Mouse (Mus musculus): Measurements from ENCODE around the gene Gm49510. TPM values are rescaled to one million over a fixed set of nuclear protein-coding genes. Genes with fewer than 3 reads are reported as not detected.

Gm49510 gene
- total and polyA plus RNA-seq, 3 experiments = 0.17 to 0.27 TPM; not detected in 1

DNA sequence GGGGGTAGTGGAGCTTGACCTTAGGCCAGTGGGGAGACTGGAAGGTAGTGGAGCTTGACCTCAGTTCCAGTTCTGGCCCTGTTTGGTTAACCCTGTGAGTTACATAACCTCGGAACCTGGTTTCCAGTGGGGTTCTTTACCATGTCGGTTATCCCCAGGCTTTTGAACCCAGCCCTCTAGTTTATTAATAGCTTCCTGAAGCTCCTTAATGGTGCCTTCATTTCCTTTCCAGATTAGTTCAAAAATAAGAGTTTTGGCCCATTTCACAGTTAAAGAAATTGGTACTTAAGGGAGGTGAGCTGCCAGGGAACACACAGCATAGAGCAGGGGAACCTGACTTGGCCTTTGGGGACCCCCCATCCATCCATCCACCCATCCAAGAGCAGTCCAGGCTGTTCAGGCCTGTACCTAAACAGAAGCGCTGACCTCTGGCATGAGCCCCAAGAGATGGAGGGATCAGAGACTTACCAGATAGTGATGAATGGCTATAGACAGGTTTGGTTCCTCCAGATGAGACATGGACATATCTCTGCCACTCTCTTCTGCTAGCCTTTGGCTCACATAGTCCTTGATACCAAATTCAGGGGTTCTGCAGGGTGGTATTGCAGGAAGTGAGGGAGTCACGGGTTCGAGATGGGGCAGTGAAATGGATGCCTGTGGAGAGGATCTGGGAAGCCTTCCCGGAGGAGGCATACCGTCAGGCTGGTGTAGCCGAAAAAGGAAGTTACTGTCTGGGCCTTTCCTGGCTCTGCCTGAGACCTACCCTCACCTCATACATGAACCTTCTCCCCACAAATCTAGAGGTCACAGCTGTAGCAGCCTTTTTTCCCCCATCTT, 15.6 kb downstream of the Gm49510 start:
- Histone ChIP-seq H3K36me3 (ENCODE audit: control insufficient read depth in 1 of 2, insufficient read depth in 2 of 2, low read length in 2 of 2) (peaks cover 0 to 9% of the 10 kb centered on the region in 2 experiments; a peak in 2 of 4 replicates), H3K9me3 (replicated peaks; ENCODE audit: insufficient read depth, low read length) (no peaks in the 10 kb centered on the region), H3K9ac (ENCODE audit: control insufficient read depth, low read depth, low read length, poor library complexity, severe bottlenecking) (peak overlapping the region; percentile 73), H3K4me1 (ENCODE audit: control insufficient read depth in 1 of 2, insufficient read depth in 2 of 2, low read length in 2 of 2) (peaks cover 4 to 28% of the 10 kb centered on the region in 2 experiments), H3K27me3 (ENCODE audit: control insufficient read depth in 1 of 2, insufficient read depth in 2 of 2, low read length in 2 of 2) (no peaks in the 10 kb centered on the region), H3K27ac (ENCODE audit: control insufficient read depth, low read depth, low read length) (no peak overlapping the region), H3K79me2 (ENCODE audit: control insufficient read depth, insufficient read depth, low read length, poor library complexity) (peaks cover 21% of the 10 kb centered on the region), H3K4me3 (ENCODE audit: control insufficient read depth in 1 of 2, insufficient read depth in 1 of 2, low read depth in 2 of 2, low read length in 2 of 2) (peak overlapping the region; percentile 63 to 74)
- DNase-seq (ENCODE audit: low read depth, low spot score) = no peak
- TF ChIP-seq NELFE (IDR thresholded peaks at IDR 0.05; ENCODE audit: low read depth, low read length) (0 out of 2 replicates have a peak, but pooled peaks have one; percentile 21), NRF1 (IDR thresholded peaks at IDR 0.05; ENCODE audit: insufficient read depth, low read depth, low read length, poor library complexity, severe bottlenecking) (no peak), ZC3H11A (IDR thresholded peaks at IDR 0.05; ENCODE audit: low read depth, low read length) (no peak)

DNA sequence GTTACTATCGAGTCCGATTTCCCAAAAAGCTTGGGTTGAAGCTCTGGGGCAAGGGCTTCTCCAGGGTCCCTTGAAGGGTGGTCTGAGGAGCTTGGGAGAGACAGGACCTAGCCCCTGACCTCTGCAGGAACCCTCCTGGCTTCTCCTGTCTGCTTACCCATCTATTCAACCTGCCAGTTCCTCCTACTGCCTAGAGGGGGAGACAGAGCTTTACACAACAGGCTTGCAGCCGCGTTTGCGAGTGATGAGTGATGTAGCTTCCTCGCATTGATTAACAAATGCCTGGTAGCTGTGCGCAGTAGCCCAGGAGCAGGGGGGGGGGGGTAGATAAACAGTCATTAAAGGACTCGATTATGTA, 16.2 kb downstream of the Gm49510 start:
- DNase-seq (ENCODE audit: low read depth, low spot score) = peak; percentile 88
- H3K4me3 ChIP-seq (ENCODE audit: control insufficient read depth in 1 of 2, insufficient read depth in 1 of 2, low read depth in 2 of 2, low read length in 2 of 2) = peak overlapping the region; percentile 14 to 21; a peak in 3 of 4 replicates

DNA sequence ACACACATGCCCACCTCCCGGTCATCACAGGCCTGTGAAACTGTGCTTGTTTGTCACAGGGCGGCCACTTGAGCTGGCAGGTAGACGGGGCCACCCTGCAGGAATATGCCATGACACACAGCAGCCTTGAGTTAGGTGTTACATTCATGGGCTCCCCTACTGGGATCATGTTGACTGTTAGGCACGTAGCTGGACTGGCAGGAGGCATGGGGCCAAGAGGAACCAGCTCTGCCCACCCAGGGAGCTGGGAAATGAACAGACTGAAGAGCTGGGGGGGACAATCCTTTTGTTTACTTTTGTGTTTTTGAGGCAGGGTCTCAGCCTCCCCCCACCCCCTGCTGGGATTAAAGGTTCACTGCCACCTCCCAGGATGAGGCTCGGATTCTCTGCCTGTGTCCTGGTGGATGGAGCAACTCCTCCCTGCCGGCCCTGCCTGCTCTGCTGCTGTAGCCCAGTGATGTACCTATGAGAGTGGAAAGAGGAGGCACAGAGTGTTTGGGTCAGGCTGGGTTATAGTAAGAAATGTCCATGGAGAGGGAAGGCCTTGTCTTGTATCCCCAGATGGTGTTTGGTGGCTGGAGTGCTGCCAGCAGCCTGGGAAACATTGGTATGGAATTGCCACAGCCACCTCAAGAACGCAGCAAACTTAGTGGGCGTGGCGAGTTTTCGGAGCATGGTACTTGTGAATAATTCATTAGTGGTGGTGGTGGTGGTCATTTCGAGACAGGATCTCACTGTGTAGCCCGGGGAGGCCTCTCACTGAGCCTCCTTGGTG, 16.8 kb downstream of the Gm49510 start:
- no peak for DNase-seq (ENCODE audit: low read depth, low spot score)
- H3K9ac ChIP-seq (ENCODE audit: control insufficient read depth, low read depth, low read length, poor library complexity, severe bottlenecking) = peak overlapping the region; percentile 22; the same call in 1 of the 2 replicates
- H3K79me2 ChIP-seq (ENCODE audit: control insufficient read depth, insufficient read depth, low read length, poor library complexity) = peaks cover 21% of the 10 kb centered on the region
- no peaks in the 10 kb centered on the region for H3K9me3 ChIP-seq (replicated peaks; ENCODE audit: insufficient read depth, low read length)
- H3K4me3 ChIP-seq (ENCODE audit: control insufficient read depth in 1 of 2, insufficient read depth in 1 of 2, low read depth in 2 of 2, low read length in 2 of 2) = peak overlapping the region; percentile 14 to 19; a peak in 3 of 4 replicates
- H3K27ac ChIP-seq (ENCODE audit: control insufficient read depth, low read depth, low read length) = no peak overlapping the region
- H3K4me1 ChIP-seq (ENCODE audit: control insufficient read depth in 1 of 2, insufficient read depth in 2 of 2, low read length in 2 of 2) = peaks cover 4 to 36% of the 10 kb centered on the region in 2 experiments
- no peaks in the 10 kb centered on the region for H3K27me3 ChIP-seq (ENCODE audit: control insufficient read depth in 1 of 2, insufficient read depth in 2 of 2, low read length in 2 of 2)
- TF ChIP-seq TAL1 (IDR thresholded peaks at IDR 0.05; ENCODE audit: low read length) = no peak
- TF ChIP-seq USF1 (IDR thresholded peaks at IDR 0.05; ENCODE audit: low read depth, low read length) = no peak
- TF ChIP-seq POLR2A (IDR thresholded peaks at IDR 0.05; ENCODE audit: control insufficient read depth in 1 of 2, insufficient read depth in 1 of 2, low read depth in 1 of 2, low read length in 2 of 2, poor library complexity in 1 of 2) = no peak
- TF ChIP-seq KAT2A (conservative IDR thresholded peaks at IDR 0.05; ENCODE audit: low read depth, low read length) = no peak
- no peak for TF ChIP-seq ZMIZ1 (IDR thresholded peaks at IDR 0.05; ENCODE audit: low read depth, low read length)
- no peak for TF ChIP-seq MAX (IDR thresholded peaks at IDR 0.05; ENCODE audit: low read length)
- TF ChIP-seq MAZ (IDR thresholded peaks at IDR 0.05; ENCODE audit: low read depth, low read length) = no peak
- peaks cover 0 to 15% of the 10 kb centered on the region in 2 experiments; a peak in 2 of 4 replicates for H3K36me3 ChIP-seq (ENCODE audit: control insufficient read depth in 1 of 2, insufficient read depth in 2 of 2, low read length in 2 of 2)

More for the DNA sequence above, 16.2 kb downstream of the Gm49510 start:
- H3K9ac ChIP-seq (ENCODE audit: control insufficient read depth, low read depth, low read length, poor library complexity, severe bottlenecking) = peak overlapping the region; percentile 37; the same call in 1 of the 2 replicates
- peaks cover 4 to 34% of the 10 kb centered on the region in 2 experiments for H3K4me1 ChIP-seq (ENCODE audit: control insufficient read depth in 1 of 2, insufficient read depth in 2 of 2, low read length in 2 of 2)
- H3K36me3 ChIP-seq (ENCODE audit: control insufficient read depth in 1 of 2, insufficient read depth in 2 of 2, low read length in 2 of 2) = peaks cover 0 to 13% of the 10 kb centered on the region in 2 experiments; a peak in 2 of 4 replicates
- H3K79me2 ChIP-seq (ENCODE audit: control insufficient read depth, insufficient read depth, low read length, poor library complexity) = peaks cover 21% of the 10 kb centered on the region
- no peaks in the 10 kb centered on the region for H3K9me3 ChIP-seq (replicated peaks; ENCODE audit: insufficient read depth, low read length)
- H3K27me3 ChIP-seq (ENCODE audit: control insufficient read depth in 1 of 2, insufficient read depth in 2 of 2, low read length in 2 of 2) = no peaks in the 10 kb centered on the region
- TF ChIP-seq NELFE (IDR thresholded peaks at IDR 0.05; ENCODE audit: low read depth, low read length) (no peak), CTCF (IDR thresholded peaks at IDR 0.05 in 2 of 3, conservative IDR thresholded peaks at IDR 0.05 in 1 of 3; ENCODE audit: control insufficient read depth in 1 of 3, insufficient read depth in 1 of 3, low read depth in 2 of 3, low read length in 3 of 3, poor library complexity in 1 of 3, severe bottlenecking in 1 of 3) (peak; percentile 87 to 95 (median 95)), TAL1 (IDR thresholded peaks at IDR 0.05; ENCODE audit: low read length) (no peak), SIN3A (IDR thresholded peaks at IDR 0.05; ENCODE audit: low read length) (peak; percentile 53), SMC3 (IDR thresholded peaks at IDR 0.05; ENCODE audit: low read depth, low read length) (peak; percentile 87), NRF1 (IDR thresholded peaks at IDR 0.05; ENCODE audit: insufficient read depth, low read depth, low read length, poor library complexity, severe bottlenecking) (peak; percentile 45; the same call in 1 of the 2 replicates), RAD21 (IDR thresholded peaks at IDR 0.05; ENCODE audit: low read depth, low read length) (peak; percentile 95), ZKSCAN1 (IDR thresholded peaks at IDR 0.05; ENCODE audit: low read depth, low read length) (no peak), ZC3H11A (IDR thresholded peaks at IDR 0.05; ENCODE audit: low read depth, low read length) (peak; percentile 88), USF1 (IDR thresholded peaks at IDR 0.05; ENCODE audit: low read depth, low read length) (no peak)
- H3K27ac ChIP-seq (ENCODE audit: control insufficient read depth, low read depth, low read length) = no peak overlapping the region

Data from MEL (cell line).